Mouse (Mus musculus): ENCODE results near the gene Slc35a3. TPM values are rescaled to one million over a fixed set of nuclear protein-coding genes. Genes with fewer than 3 reads are reported as not detected.
"Not testable (repeated sequence)": the region's sequence is repeated elsewhere in the genome, so short reads cannot be mapped to it uniquely, and the experiment has no call there.

Slc35a3 gene
- 8.5 and 11.1 TPM in 2 replicates for polyA plus RNA-seq (2016; fragmentation: Nextera tagmentation; extraction: Ambion mirVana)

- H3K27ac ChIP-seq: peak within 1 kb of the TSS; percentile 95
- peaks cover 7% of the 10 kb centered on the region; the same call in 1 of the 2 replicates for H3K27me3 ChIP-seq (ENCODE audit: low read depth, poor library complexity, severe bottlenecking)
- WGBS: 4% methylated on average over 8 of the region's 8 CpGs
- DNase-seq (ENCODE audit: low spot score): no peak
- peak within 1 kb of the TSS; percentile 98 for H3K4me3 ChIP-seq
- peaks cover 18% of the 10 kb centered on the region for H3K4me1 ChIP-seq
- no peaks in the 10 kb centered on the region for H3K9me3 ChIP-seq (replicated peaks)
- no peaks in the 10 kb centered on the region for H3K36me3 ChIP-seq
Measured at GRCm38 (mm10) chr3:116712436-116712881, at the start of gene Slc35a3. TSS of gene Slc35a3 (minus strand) at chr3:116712831.

- H3K9me3 ChIP-seq (replicated peaks): no peaks in the 10 kb centered on the region
- no peak overlapping the region for H3K4me3 ChIP-seq
- DNase-seq (ENCODE audit: low spot score): no peak
- H3K27ac ChIP-seq: no peak overlapping the region
- no peaks in the 10 kb centered on the region for H3K27me3 ChIP-seq (ENCODE audit: low read depth, poor library complexity, severe bottlenecking)
- WGBS: 97% methylated on average over 8 of the region's 8 CpGs
- H3K4me1 ChIP-seq: no peaks in the 10 kb centered on the region
- peaks cover 10% of the 10 kb centered on the region; the same call in 1 of the 2 replicates for H3K36me3 ChIP-seq
Measured at GRCm38 (mm10) chr3:116752818-116753217, 40.2 kb upstream of the Slc35a3 start.

- no peak for DNase-seq (ENCODE audit: low spot score)
- no peaks in the 10 kb centered on the region for H3K9me3 ChIP-seq (replicated peaks)
- no peaks in the 10 kb centered on the region for H3K4me1 ChIP-seq
- H3K27ac ChIP-seq: no peak overlapping the region
- no peaks in the 10 kb centered on the region for H3K27me3 ChIP-seq (ENCODE audit: low read depth, poor library complexity, severe bottlenecking)
- no peak overlapping the region for H3K4me3 ChIP-seq
- H3K36me3 ChIP-seq: peaks cover 2% of the 10 kb centered on the region; the same call in 1 of the 2 replicates
- WGBS: 94% methylated on average over 4 of the region's 4 CpGs
Measured at GRCm38 (mm10) chr3:116751191-116751860, 38.7 kb upstream of the Slc35a3 start.

GRCm38 (mm10) chr3:116748391-116749170 lies 36.0 kb upstream of the Slc35a3 start:
- Histone ChIP-seq H3K9me3 (replicated peaks) (no peaks in the 10 kb centered on the region), H3K4me3 (no peak overlapping the region), H3K27me3 (ENCODE audit: low read depth, poor library complexity, severe bottlenecking) (no peaks in the 10 kb centered on the region), H3K27ac (no peak overlapping the region), H3K36me3 (peaks cover 10% of the 10 kb centered on the region; the same call in 1 of the 2 replicates), H3K4me1 (no peaks in the 10 kb centered on the region)
- peak; percentile 67 for DNase-seq (ENCODE audit: low spot score)
- 61% methylated on average over 8 of the region's 8 CpGs for WGBS

GRCm38 (mm10) chr3:116747648-116748047 lies 35.0 kb upstream of the Slc35a3 start:
- H3K4me1 ChIP-seq; H3K4me3 ChIP-seq; H3K27ac ChIP-seq; H3K27me3 ChIP-seq (ENCODE audit: low read depth, poor library complexity, severe bottlenecking); H3K9me3 ChIP-seq (replicated peaks); H3K36me3 ChIP-seq; DNase-seq (ENCODE audit: low spot score): not testable (repeated sequence)
- WGBS: 89% methylated on average over 7 of the region's 7 CpGs

- H3K27ac ChIP-seq: no peak overlapping the region
- no peaks in the 10 kb centered on the region for H3K4me1 ChIP-seq
- 82% methylated on average over 9 of the region's 9 CpGs for WGBS
- no peak for DNase-seq (ENCODE audit: low spot score)
- no peaks in the 10 kb centered on the region for H3K9me3 ChIP-seq (replicated peaks)
- H3K36me3 ChIP-seq: peaks cover 10% of the 10 kb centered on the region; the same call in 1 of the 2 replicates
- H3K27me3 ChIP-seq (ENCODE audit: low read depth, poor library complexity, severe bottlenecking): no peaks in the 10 kb centered on the region
- no peak overlapping the region for H3K4me3 ChIP-seq
Measured at GRCm38 (mm10) chr3:116740963-116741362, 28.3 kb upstream of the Slc35a3 start.

GRCm38 (mm10) chr3:116740106-116740505 lies 27.5 kb upstream of the Slc35a3 start:
- no peak for DNase-seq (ENCODE audit: low spot score)
- H3K27ac ChIP-seq: no peak overlapping the region
- H3K4me3 ChIP-seq: no peak overlapping the region
- H3K9me3 ChIP-seq (replicated peaks): no peaks in the 10 kb centered on the region
- H3K36me3 ChIP-seq: peaks cover 10% of the 10 kb centered on the region; the same call in 1 of the 2 replicates
- no peaks in the 10 kb centered on the region for H3K4me1 ChIP-seq
- WGBS: 82% methylated on average over 5 of the region's 5 CpGs
- no peaks in the 10 kb centered on the region for H3K27me3 ChIP-seq (ENCODE audit: low read depth, poor library complexity, severe bottlenecking)

GRCm38 (mm10) chr3:116737326-116737731 lies 24.7 kb upstream of the Slc35a3 start:
- Histone ChIP-seq H3K36me3 (no peaks in the 10 kb centered on the region), H3K27me3 (ENCODE audit: low read depth, poor library complexity, severe bottlenecking) (no peaks in the 10 kb centered on the region), H3K4me1 (no peaks in the 10 kb centered on the region), H3K9me3 (replicated peaks) (no peaks in the 10 kb centered on the region), H3K27ac (no peak overlapping the region), H3K4me3 (no peak overlapping the region)
- 86% methylated on average over 8 of the region's 8 CpGs for WGBS
- DNase-seq (ENCODE audit: low spot score): no peak

GRCm38 (mm10) chr3:116729483-116730174 lies 17.0 kb upstream of the Slc35a3 start:
- Histone ChIP-seq H3K36me3 (no peaks in the 10 kb centered on the region), H3K27me3 (ENCODE audit: low read depth, poor library complexity, severe bottlenecking) (no peaks in the 10 kb centered on the region), H3K4me3 (no peak overlapping the region), H3K4me1 (no peaks in the 10 kb centered on the region), H3K27ac (no peak overlapping the region), H3K9me3 (replicated peaks) (no peaks in the 10 kb centered on the region)
- WGBS: 92% methylated on average over 2 of the region's 2 CpGs
- DNase-seq (ENCODE audit: low spot score): no peak

- no peak overlapping the region for H3K4me3 ChIP-seq
- H3K27me3 ChIP-seq (ENCODE audit: low read depth, poor library complexity, severe bottlenecking): no peaks in the 10 kb centered on the region
- H3K27ac ChIP-seq: no peak overlapping the region
- no peak for DNase-seq (ENCODE audit: low spot score)
- H3K36me3 ChIP-seq: no peaks in the 10 kb centered on the region
- no peaks in the 10 kb centered on the region for H3K9me3 ChIP-seq (replicated peaks)
- 78% methylated on average over 9 of the region's 9 CpGs for WGBS
- no peaks in the 10 kb centered on the region for H3K4me1 ChIP-seq
Measured at GRCm38 (mm10) chr3:116726807-116727206, 14.2 kb upstream of the Slc35a3 start.

- H3K9me3 ChIP-seq (replicated peaks): no peaks in the 10 kb centered on the region
- H3K27me3 ChIP-seq (ENCODE audit: low read depth, poor library complexity, severe bottlenecking): no peaks in the 10 kb centered on the region
- H3K27ac ChIP-seq: no peak overlapping the region
- no peaks in the 10 kb centered on the region for H3K4me1 ChIP-seq
- DNase-seq (ENCODE audit: low spot score): no peak
- no peak overlapping the region for H3K4me3 ChIP-seq
- no peaks in the 10 kb centered on the region for H3K36me3 ChIP-seq
- 73% methylated on average over 10 of the region's 10 CpGs for WGBS
Measured at GRCm38 (mm10) chr3:116723496-116724481, 11.2 kb upstream of the Slc35a3 start.

GRCm38 (mm10) chr3:116722980-116723379 lies 10.3 kb upstream of the Slc35a3 start:
- Histone ChIP-seq H3K9me3 (replicated peaks) (no peaks in the 10 kb centered on the region), H3K27ac (no peak overlapping the region), H3K36me3 (no peaks in the 10 kb centered on the region), H3K4me1 (no peaks in the 10 kb centered on the region), H3K4me3 (no peak overlapping the region), H3K27me3 (ENCODE audit: low read depth, poor library complexity, severe bottlenecking) (no peaks in the 10 kb centered on the region)
- DNase-seq (ENCODE audit: low spot score): no peak
- 82% methylated on average over 4 of the region's 4 CpGs for WGBS

Data from limb, embryonic 10.5 days (tissue).